Mouse (Mus musculus) small intestine, adult 2 months (tissue): Measurements from ENCODE around the gene Sema5a.

Experiments
- CTCF ChIP-seq: fragments of 200-500 bp; IDR thresholded peaks from 2 replicates; pipeline ENCODE4 v1.5.1; 2012; ENCODE audit warnings: low read depth, mild to moderate bottlenecking, control low read depth, inconsistent platforms, low read length, moderate library complexity, mixed read lengths; ENCODE audit not compliant: insufficient replicate concordance, insufficient read length; ENCODE audit errors: extremely low read depth
- POLR2A ChIP-seq: fragments of 200-500 bp; IDR thresholded peaks from 2 replicates; pipeline ENCODE4 v1.6.1; 2012; ENCODE audit warnings: low read depth, mild to moderate bottlenecking, control low read depth, inconsistent platforms, low read length, moderate library complexity

DNA sequence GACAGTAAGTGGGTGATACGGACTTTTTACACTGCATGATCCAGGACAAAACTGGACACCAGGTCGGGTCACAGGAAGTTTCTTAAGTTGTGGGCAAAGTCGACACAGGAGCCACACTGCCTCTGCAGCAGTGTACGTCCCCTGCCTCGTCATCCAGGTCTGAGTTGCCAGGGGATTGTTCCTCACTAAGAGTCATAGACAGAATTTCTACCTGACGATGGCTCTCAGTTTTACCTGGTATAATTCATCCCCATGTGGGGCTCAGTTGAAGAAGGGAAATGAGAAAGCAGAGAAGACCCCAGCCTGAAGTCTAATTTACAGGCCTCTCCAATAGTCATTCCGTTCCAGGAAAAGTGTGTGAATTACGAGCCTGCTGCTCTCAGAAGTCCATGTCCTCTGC lies 66.2 kb downstream of the Sema5a start:
- no peak for TF ChIP-seq POLR2A
- no peak for TF ChIP-seq CTCF
